Comparison of ENCODE assay signal across 8 mouse cellular contexts in the genomic region with DNA sequence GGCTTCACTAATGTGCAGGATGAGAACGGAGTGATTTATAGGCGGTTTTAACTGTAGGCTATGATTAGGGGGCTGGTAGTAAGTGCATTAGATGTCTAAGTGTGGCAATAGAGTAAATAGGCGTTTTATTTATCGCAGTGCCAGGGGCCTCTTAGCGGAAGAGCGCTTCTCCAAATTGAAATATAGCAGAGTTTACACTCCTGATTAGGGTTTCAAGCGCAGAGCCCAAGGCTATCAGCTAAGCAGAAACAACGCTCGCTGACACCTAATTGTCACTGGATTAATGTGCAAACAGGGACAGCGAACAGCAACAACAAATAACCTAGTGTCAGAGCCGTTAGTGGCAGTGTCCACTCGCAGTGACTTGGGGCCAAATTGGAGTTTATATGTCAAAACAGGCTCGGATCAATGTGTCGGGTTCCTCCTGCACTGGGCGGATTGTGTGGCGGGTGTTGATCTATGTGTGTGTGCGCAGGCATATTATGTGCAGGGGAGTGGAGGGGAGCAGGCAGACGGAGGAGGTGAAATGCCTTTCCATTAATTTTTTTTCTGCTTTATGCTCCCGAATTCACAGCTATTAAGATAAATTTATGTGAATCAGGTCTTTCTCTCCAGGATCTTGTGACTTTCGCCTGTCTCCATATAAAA.
DNase-seq lines count a peak whose midpoint lies in the region; ATAC-seq and TF ChIP-seq lines count a peak whose summit lies in the region.

No protein-coding gene starts in this region.

- peak; percentile 10; the same call in 1 of the 2 replicates for ATAC-seq in forebrain, postnatal 0 days
- no peak for ATAC-seq in liver, embryonic 13.5 days (ENCODE audit: low read depth)
- ATAC-seq in megakaryocyte-erythroid progenitor cell, adult 5-6 weeks (replicated peaks; ENCODE audit: low FRiP score, low TSS enrichment, poor library complexity, severe bottlenecking) = no peak

- H3K4me1 ChIP-seq in forebrain, postnatal 0 days (ENCODE audit: insufficient read depth) = no peaks in the 10 kb centered on the region
- peaks cover 5% of the 10 kb centered on the region; the same call in 1 of the 2 replicates for H3K4me1 ChIP-seq in liver, embryonic 13.5 days (replicated peaks)

- peak; percentile 6 for DNase-seq in adrenal gland, adult 2 months
- DNase-seq in adrenal gland, adult 18-20 months (ENCODE audit: low spot score in 2 of 2) = no peak
- DNase-seq in MN1 (ENCODE audit: low spot score) = peak; percentile 52
- DNase-seq in forebrain, postnatal 0 days = peak; percentile 76
- no peak for DNase-seq in liver, embryonic 13.5 days
- DNase-seq in thymus, postnatal 0 days (ENCODE audit: low spot score) = no peak
- no peak for DNase-seq in c-Kit-positive CD71-positive TER-119-positive erythroid progenitor cells, embryonic 14.5 days (ENCODE audit: low spot score)

- peaks cover 74% of the 10 kb centered on the region for H3K27me3 ChIP-seq in forebrain, postnatal 0 days (ENCODE audit: insufficient read depth, low read length)
- H3K27me3 ChIP-seq in liver, embryonic 13.5 days = peaks cover 91% of the 10 kb centered on the region

- H3K27ac ChIP-seq in forebrain, postnatal 0 days (ENCODE audit: low read depth, low read length) = no peak overlapping the region
- H3K27ac ChIP-seq in liver, embryonic 13.5 days = no peak overlapping the region

- no peaks in the 10 kb centered on the region for H3K9me3 ChIP-seq in forebrain, postnatal 0 days (ENCODE audit: low read length)
- H3K9me3 ChIP-seq in liver, embryonic 13.5 days (replicated peaks) = no peaks in the 10 kb centered on the region

- peak overlapping the region; percentile 41 for H3K4me2 ChIP-seq in forebrain, postnatal 0 days (ENCODE audit: low read depth)
- H3K4me2 ChIP-seq in liver, embryonic 13.5 days = peak overlapping the region; percentile 37

- whole genome bisulfite sequencing in forebrain, postnatal 0 days = 8% methylated on average over 20 of the region's 20 CpGs
- WGBS in liver, embryonic 13.5 days (ENCODE audit: insufficient replicate concordance) = 15% methylated on average over 20 of the region's 20 CpGs

- H3K4me3 ChIP-seq in forebrain, postnatal 0 days (ENCODE audit: low read depth, low read length) = peak overlapping the region; percentile 25; the same call in 1 of the 2 replicates
- H3K4me3 ChIP-seq in liver, embryonic 13.5 days (replicated peaks) = peak overlapping the region; percentile 28; the same call in 1 of the 2 replicates

- no peak for TF ChIP-seq CTCF in forebrain, postnatal 0 days (IDR thresholded peaks at IDR 0.05; ENCODE audit: low read depth)

- no peak overlapping the region for H3K9ac ChIP-seq in forebrain, postnatal 0 days
- no peak overlapping the region for H3K9ac ChIP-seq in liver, embryonic 13.5 days

- H3K36me3 ChIP-seq in forebrain, postnatal 0 days (ENCODE audit: insufficient read depth) = no peaks in the 10 kb centered on the region
- no peaks in the 10 kb centered on the region for H3K36me3 ChIP-seq in liver, embryonic 13.5 days

Comparison
In these comparisons a context has a peak if more than half of its experiments do, and no peak if none do; other contexts are left out.
1. DNase-seq: peak in adrenal gland, adult 2 months (single experiment), MN1 (single experiment) and forebrain, postnatal 0 days (single experiment); none in adrenal gland, adult 18-20 months (0 of 2), liver, embryonic 13.5 days (single experiment), thymus, postnatal 0 days (single experiment) and c-Kit-positive CD71-positive TER-119-positive erythroid progenitor cells, embryonic 14.5 days (single experiment).